Mouse (Mus musculus) 3134 (cell line): ENCODE results near the gene Lrrc8d.

Source experiments
- DNase-seq: peaks from one replicate; pipeline ENCODE4 v3.0.0-alpha.2; 2011; ENCODE audit warnings: low spot score; ENCODE audit not compliant: insufficient read length; ENCODE audit errors: extremely low read depth

Lrrc8d gene

GRCm38 (mm10) chr5:105761848-105762482, 62.2 kb downstream of the Lrrc8d start:
- no peak for DNase-seq

GRCm38 (mm10) chr5:105764369-105764768, 64.6 kb downstream of the Lrrc8d start:
- DNase-seq, result no peak

- no peak for DNase-seq
These were observed 65.6 kb downstream of the Lrrc8d start for GRCm38 (mm10) chr5:105765386-105765785.

GRCm38 (mm10) chr5:105776368-105776767, 76.6 kb downstream of the Lrrc8d start:
- DNase-seq, result no peak

- no peak for DNase-seq
These were observed 77.3 kb downstream of the Lrrc8d start for GRCm38 (mm10) chr5:105776978-105777593.

GRCm38 (mm10) chr5:105777645-105778044, 77.9 kb downstream of the Lrrc8d start:
- DNase-seq, result no peak

GRCm38 (mm10) chr5:105778189-105778588, 78.4 kb downstream of the Lrrc8d start:
- DNase-seq, result no peak

GRCm38 (mm10) chr5:105778723-105779122, 79.0 kb downstream of the Lrrc8d start:
- no peak for DNase-seq

- peak; percentile 89 for DNase-seq
These were observed 79.6 kb downstream of the Lrrc8d start for GRCm38 (mm10) chr5:105779331-105779730.

- peak; percentile 17 for DNase-seq
These were observed 84.1 kb downstream of the Lrrc8d start for GRCm38 (mm10) chr5:105783848-105784247.

- no peak for DNase-seq
These were observed 85.0 kb downstream of the Lrrc8d start for GRCm38 (mm10) chr5:105784724-105785123.

- DNase-seq, result no peak
These were observed 87.8 kb downstream of the Lrrc8d start for GRCm38 (mm10) chr5:105787577-105787976.

GRCm38 (mm10) chr5:105789801-105790200, 90.0 kb downstream of the Lrrc8d start:
- DNase-seq, result no peak

GRCm38 (mm10) chr5:105792331-105792801, 92.6 kb downstream of the Lrrc8d start:
- peak; percentile 64 for DNase-seq

- peak; percentile 75 for DNase-seq
These were observed 93.2 kb downstream of the Lrrc8d start for GRCm38 (mm10) chr5:105792853-105793547.

GRCm38 (mm10) chr5:105793548-105793940, 93.8 kb downstream of the Lrrc8d start:
- DNase-seq, result no peak

GRCm38 (mm10) chr5:105798421-105798820, 98.7 kb downstream of the Lrrc8d start:
- peak; percentile 52 for DNase-seq

GRCm38 (mm10) chr5:105799850-105800635, 100.3 kb downstream of the Lrrc8d start:
- peak; percentile 33 for DNase-seq

- no peak for DNase-seq
These were observed 101.3 kb downstream of the Lrrc8d start for GRCm38 (mm10) chr5:105801031-105801529.

- DNase-seq, result peak; percentile 42
These were observed 106.2 kb downstream of the Lrrc8d start for GRCm38 (mm10) chr5:105805955-105806354.

- DNase-seq, result no peak
These were observed 107.7 kb downstream of the Lrrc8d start for GRCm38 (mm10) chr5:105807461-105807860.
